Mouse (Mus musculus): ENCODE measurements around the gene Dnttip1. TPM values are rescaled to one million over a fixed set of nuclear protein-coding genes. Genes with fewer than 3 reads are reported as not detected.

Gene Dnttip1
- total RNA-seq (2012; rRNA removed) (20.6 and 20.9 TPM in 2 replicates), polyA plus RNA-seq (2012; ENCODE audit: insufficient read depth in 1 of 2, insufficient read length in 2 of 2, low read depth in 1 of 2, low replicate concordance in 2 of 2, missing spikeins in 1 of 2) (10 to 100 TPM in 1 of 2 experiments, not detected in 1; 59.9 TPM)

DNA sequence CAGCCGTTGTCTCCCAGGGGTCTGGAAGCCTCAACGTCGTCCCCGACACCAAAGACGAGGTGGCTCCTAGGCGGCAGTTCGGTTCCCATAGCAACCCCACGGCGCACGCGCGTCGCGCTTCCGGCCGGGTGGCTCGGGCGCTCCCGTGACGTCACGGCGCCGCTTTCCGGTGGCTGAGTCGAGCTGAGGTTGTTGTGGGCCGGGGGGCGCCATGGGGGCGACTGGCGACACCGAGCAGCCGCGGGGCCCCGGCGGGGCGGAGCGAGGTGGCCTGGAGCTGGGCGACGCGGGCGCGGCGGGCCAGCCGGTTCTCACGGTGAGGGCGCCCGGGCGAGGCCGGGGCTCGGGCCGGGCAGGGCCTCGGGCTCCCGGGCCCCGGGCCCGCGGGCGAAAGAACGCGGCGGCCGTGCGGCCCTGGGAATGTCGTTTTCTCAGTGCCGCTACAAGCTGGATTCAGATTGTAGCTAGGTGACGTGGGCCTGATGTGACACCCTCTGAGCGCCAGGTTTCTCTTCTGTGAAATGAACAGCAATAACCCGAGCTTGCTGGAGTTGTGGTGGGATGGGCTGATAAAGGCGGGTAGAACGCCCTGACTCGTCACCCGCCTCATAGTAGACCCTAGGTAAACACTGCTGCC, at the start of gene Dnttip1, which contains the start of gene Wfdc3:
Gene Dnttip1 (plus strand): TSS at position 141 of the 637 bp plus-strand sequence.
Gene Wfdc3 (minus strand): TSS at position 89 of the 637 bp plus-strand sequence.
- Histone ChIP-seq H3K9ac (ENCODE audit: control insufficient read depth, low read depth, low read length, poor library complexity, severe bottlenecking) (peak within 1 kb of the TSS; percentile 90), H3K27ac (ENCODE audit: control insufficient read depth, low read depth, low read length) (peak within 1 kb of the TSS; percentile 67), H3K4me3 (ENCODE audit: control insufficient read depth in 1 of 2, insufficient read depth in 1 of 2, low read depth in 2 of 2, low read length in 2 of 2) (peak within 1 kb of the TSS; percentile 83 to 89), H3K27me3 (ENCODE audit: control insufficient read depth in 1 of 2, insufficient read depth in 2 of 2, low read length in 2 of 2) (no peaks in the 10 kb centered on the region), H3K79me2 (ENCODE audit: control insufficient read depth, insufficient read depth, low read length, poor library complexity) (peaks cover 18% of the 10 kb centered on the region), H3K4me1 (ENCODE audit: control insufficient read depth in 1 of 2, insufficient read depth in 2 of 2, low read length in 2 of 2) (peaks cover 7 to 22% of the 10 kb centered on the region in 2 experiments), H3K9me3 (replicated peaks; ENCODE audit: insufficient read depth, low read length) (no peaks in the 10 kb centered on the region), H3K36me3 (ENCODE audit: control insufficient read depth in 1 of 2, insufficient read depth in 2 of 2, low read length in 2 of 2) (peaks cover 7 to 13% of the 10 kb centered on the region in 2 experiments; a peak in 3 of 4 replicates)
- DNase-seq (ENCODE audit: low read depth, low spot score), result peak; percentile 93
- TF ChIP-seq POLR2A (IDR thresholded peaks at IDR 0.05; ENCODE audit: control insufficient read depth in 1 of 2, insufficient read depth in 1 of 2, low read depth in 1 of 2, low read length in 2 of 2, poor library complexity in 1 of 2) (peak; percentile 52 to 65; a peak in 3 of 4 replicates), ZKSCAN1 (IDR thresholded peaks at IDR 0.05; ENCODE audit: low read depth, low read length) (no peak), NRF1 (IDR thresholded peaks at IDR 0.05; ENCODE audit: insufficient read depth, low read depth, low read length, poor library complexity, severe bottlenecking) (peak; percentile 89), E2F4 (IDR thresholded peaks at IDR 0.05; ENCODE audit: borderline replicate concordance, low read depth, low read length) (no peak), MXI1 (IDR thresholded peaks at IDR 0.05; ENCODE audit: low read depth, low read length) (peak; percentile 95), GABPA (IDR thresholded peaks at IDR 0.05; ENCODE audit: low read depth, low read length) (no peak), NELFE (IDR thresholded peaks at IDR 0.05; ENCODE audit: low read depth, low read length) (peak; percentile 62), CHD1 (IDR thresholded peaks at IDR 0.05; ENCODE audit: low read depth, low read length) (no peak), CTCF (IDR thresholded peaks at IDR 0.05 in 2 of 3, conservative IDR thresholded peaks at IDR 0.05 in 1 of 3; ENCODE audit: control insufficient read depth in 1 of 3, insufficient read depth in 1 of 3, low read depth in 2 of 3, low read length in 3 of 3, poor library complexity in 1 of 3, severe bottlenecking in 1 of 3) (0 out of 6 replicates have a peak, but pooled peaks of 1 of the 3 experiments have one; percentile 3), MEF2A (IDR thresholded peaks at IDR 0.05; ENCODE audit: extremely low read depth, insufficient replicate concordance, low read depth, low read length, poor library complexity, severe bottlenecking) (no peak), CHD2 (IDR thresholded peaks at IDR 0.05; ENCODE audit: low read length) (no peak), SIN3A (IDR thresholded peaks at IDR 0.05; ENCODE audit: low read length) (peak; percentile 97), POLR2AphosphoS5 (IDR thresholded peaks at IDR 0.05; ENCODE audit: borderline replicate concordance, low read depth, low read length) (no peak), MAX (IDR thresholded peaks at IDR 0.05; ENCODE audit: low read length) (no peak), HCFC1 (IDR thresholded peaks at IDR 0.05; ENCODE audit: low read depth, low read length) (peak; percentile 89), MYB (IDR thresholded peaks at IDR 0.05; ENCODE audit: low read depth, low read length) (0 out of 2 replicates have a peak, but pooled peaks have one; percentile 35), MAFK (IDR thresholded peaks at IDR 0.05; ENCODE audit: borderline replicate concordance, low read depth, low read length) (no peak), USF1 (IDR thresholded peaks at IDR 0.05; ENCODE audit: low read depth, low read length) (peak; percentile 67), ETS1 (IDR thresholded peaks at IDR 0.05; ENCODE audit: low read depth, low read length) (0 out of 2 replicates have a peak, but pooled peaks have one; percentile 16), ELF1 (IDR thresholded peaks at IDR 0.05; ENCODE audit: low read depth, low read length) (peak; percentile 93), TBP (IDR thresholded peaks at IDR 0.05; ENCODE audit: low read depth, low read length) (0 out of 2 replicates have a peak, but pooled peaks have one; percentile 8)

All from MEL (cell line).